Mouse (Mus musculus): Measurements from ENCODE around the gene Lctl. TPM values are rescaled to one million over a fixed set of nuclear protein-coding genes. Genes with fewer than 3 reads are reported as not detected.
A peak's percentile ranks its signal among the peaks of the same experiment; 100 is the strongest.

Gene Lctl
- polyA plus RNA-seq (2016; fragmentation: Nextera tagmentation; extraction: Ambion mirVana), result 0.14 TPM in 1 of 2 replicates, not detected in the other

DNA sequence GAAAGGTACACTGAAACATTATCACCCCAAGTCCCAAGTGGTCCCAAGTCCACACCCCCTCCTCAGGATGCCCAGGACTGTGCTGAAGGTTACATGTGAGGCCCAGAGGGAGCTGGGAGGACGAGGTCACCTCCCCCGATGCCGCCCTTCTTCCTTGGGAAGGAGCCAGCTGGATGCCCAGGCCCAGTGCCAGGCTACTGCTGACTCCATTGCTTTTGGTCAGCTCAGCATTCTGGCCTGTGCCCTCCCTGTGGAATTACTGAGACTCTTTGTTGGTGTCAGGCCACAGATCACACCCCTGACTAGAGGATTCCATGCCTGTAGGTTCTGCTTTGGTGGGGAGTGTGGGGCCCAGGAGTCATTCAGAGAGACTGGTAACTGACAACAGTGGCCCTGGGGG, at the start of gene Lctl:
Gene Lctl, plus strand, starts transcription at position 272 of the 400 bp plus-strand sequence.
- peaks cover 4% of the 10 kb centered on the region for H3K4me1 ChIP-seq
- no peaks in the 10 kb centered on the region for H3K36me3 ChIP-seq
- 92% methylated on average over 3 of the region's 3 CpGs for WGBS
- no peak within 1 kb of the TSS for H3K27ac ChIP-seq (replicated peaks)
- no peaks in the 10 kb centered on the region for H3K27me3 ChIP-seq (ENCODE audit: low read depth, poor library complexity, severe bottlenecking)
- H3K4me3 ChIP-seq, result no peak within 1 kb of the TSS
- no peak for DNase-seq (ENCODE audit: low spot score)
- H3K9me3 ChIP-seq (replicated peaks), result no peaks in the 10 kb centered on the region

DNA sequence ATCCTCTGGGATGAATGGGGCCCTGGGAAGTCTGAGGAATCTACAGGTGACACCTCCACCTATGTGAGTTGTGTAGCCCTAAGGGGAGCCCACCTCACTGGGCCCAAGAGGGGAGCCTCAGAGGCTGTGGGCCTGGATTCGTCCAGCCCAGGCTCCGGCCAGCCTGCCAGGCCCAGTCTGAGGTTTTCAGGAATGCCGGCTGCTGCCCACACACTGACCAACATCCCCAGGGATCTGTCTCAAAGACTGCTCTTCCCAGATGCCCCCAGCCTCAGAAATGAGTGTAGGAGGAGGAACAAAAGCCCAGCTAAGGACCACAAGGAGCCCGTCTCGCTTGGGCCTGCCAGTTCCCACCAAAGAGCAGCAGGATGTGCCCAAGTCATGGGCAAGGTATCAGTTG, 49.2 kb upstream of the Lctl start:
- WGBS, result 88% methylated on average over 5 of the region's 5 CpGs
- no peaks in the 10 kb centered on the region for H3K36me3 ChIP-seq
- H3K27me3 ChIP-seq (ENCODE audit: low read depth, poor library complexity, severe bottlenecking), result no peaks in the 10 kb centered on the region
- H3K4me3 ChIP-seq, result no peak overlapping the region
- H3K27ac ChIP-seq (replicated peaks), result peak overlapping the region; percentile 91
- H3K4me1 ChIP-seq, result peaks cover 29% of the 10 kb centered on the region
- H3K9me3 ChIP-seq (replicated peaks), result no peaks in the 10 kb centered on the region
- DNase-seq (ENCODE audit: low spot score), result no peak

- DNase-seq (ENCODE audit: low spot score), result no peak
- Histone ChIP-seq H3K27ac (replicated peaks) (no peak overlapping the region), H3K36me3 (no peaks in the 10 kb centered on the region), H3K4me1 (peaks cover 29% of the 10 kb centered on the region), H3K9me3 (replicated peaks) (no peaks in the 10 kb centered on the region), H3K27me3 (ENCODE audit: low read depth, poor library complexity, severe bottlenecking) (no peaks in the 10 kb centered on the region), H3K4me3 (no peak overlapping the region)
- WGBS, result 89% methylated on average over 1 of the region's 1 CpGs
These were observed 48.4 kb upstream of the Lctl start for GRCm38 (mm10) chr9:64068571-64068970.

DNA sequence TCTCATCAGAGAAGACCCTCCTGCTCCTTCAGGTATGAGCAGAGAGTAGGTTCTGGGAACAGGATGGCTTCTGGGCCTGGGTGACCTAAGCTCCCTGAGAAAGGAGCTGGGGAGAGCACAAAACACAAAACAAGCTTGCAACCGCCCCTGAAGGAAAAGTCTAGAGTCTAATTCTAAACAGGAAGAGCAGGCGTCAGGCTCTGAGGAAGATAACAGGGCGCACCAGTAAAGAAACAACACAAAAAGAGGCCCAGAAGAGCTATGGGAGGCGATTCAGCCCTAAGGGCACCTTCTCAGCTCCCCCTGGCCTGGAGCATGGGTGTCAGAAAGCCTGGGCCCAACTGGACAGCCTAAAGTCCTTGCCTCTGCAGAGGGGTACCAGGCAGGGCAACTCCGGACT, 47.8 kb upstream of the Lctl start:
- no peak overlapping the region for H3K4me3 ChIP-seq
- WGBS, result 77% methylated on average over 5 of the region's 5 CpGs
- no peaks in the 10 kb centered on the region for H3K36me3 ChIP-seq
- H3K4me1 ChIP-seq, result peaks cover 29% of the 10 kb centered on the region
- H3K27ac ChIP-seq (replicated peaks), result 0 out of 2 replicates have a peak overlapping the region, but pooled peaks have one; percentile 10
- DNase-seq (ENCODE audit: low spot score), result no peak
- H3K9me3 ChIP-seq (replicated peaks), result no peaks in the 10 kb centered on the region
- no peaks in the 10 kb centered on the region for H3K27me3 ChIP-seq (ENCODE audit: low read depth, poor library complexity, severe bottlenecking)

GRCm38 (mm10) chr9:64070674-64071073, 46.3 kb upstream of the Lctl start:
- Histone ChIP-seq H3K4me3 (no peak overlapping the region), H3K36me3 (no peaks in the 10 kb centered on the region), H3K27ac (replicated peaks) (0 out of 2 replicates have a peak overlapping the region, but pooled peaks have one; percentile 38), H3K9me3 (replicated peaks) (no peaks in the 10 kb centered on the region), H3K27me3 (ENCODE audit: low read depth, poor library complexity, severe bottlenecking) (no peaks in the 10 kb centered on the region), H3K4me1 (peaks cover 29% of the 10 kb centered on the region)
- 93% methylated on average over 5 of the region's 5 CpGs for WGBS
- no peak for DNase-seq (ENCODE audit: low spot score)

GRCm38 (mm10) chr9:64074831-64075230, 42.1 kb upstream of the Lctl start:
- H3K4me3 ChIP-seq, result no peak overlapping the region
- H3K9me3 ChIP-seq (replicated peaks), result no peaks in the 10 kb centered on the region
- H3K36me3 ChIP-seq, result no peaks in the 10 kb centered on the region
- peaks cover 17% of the 10 kb centered on the region for H3K4me1 ChIP-seq
- WGBS, result 82% methylated on average over 8 of the region's 8 CpGs
- no peak for DNase-seq (ENCODE audit: low spot score)
- no peak overlapping the region for H3K27ac ChIP-seq (replicated peaks)
- H3K27me3 ChIP-seq (ENCODE audit: low read depth, poor library complexity, severe bottlenecking), result no peaks in the 10 kb centered on the region

DNA sequence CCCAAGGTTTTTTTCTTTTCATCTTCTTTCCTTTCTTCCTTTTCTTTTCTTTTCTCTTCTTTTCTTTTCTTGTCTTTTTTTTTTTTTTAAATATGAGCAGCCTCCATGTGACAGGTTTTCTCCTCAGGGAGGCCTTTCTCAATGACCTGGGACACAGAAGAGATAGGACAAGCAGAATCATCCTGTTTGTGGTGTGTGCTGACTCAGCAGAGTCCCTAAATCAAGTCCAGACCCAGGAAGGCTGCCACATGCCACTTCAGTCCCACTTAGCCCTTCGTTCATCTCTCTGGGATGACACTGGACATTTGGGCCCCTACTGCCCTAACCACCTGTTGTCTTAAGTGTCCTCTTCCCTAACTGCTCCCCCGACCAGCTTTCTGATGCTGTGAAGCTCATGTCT, 40.5 kb upstream of the Lctl start:
- no peak overlapping the region for H3K4me3 ChIP-seq
- H3K4me1 ChIP-seq, result peaks cover 18% of the 10 kb centered on the region
- WGBS, result 69% methylated on average over 2 of the region's 2 CpGs
- H3K27me3 ChIP-seq (ENCODE audit: low read depth, poor library complexity, severe bottlenecking), result no peaks in the 10 kb centered on the region; the same call in 1 of the 2 replicates
- no peaks in the 10 kb centered on the region for H3K36me3 ChIP-seq
- H3K9me3 ChIP-seq (replicated peaks), result no peaks in the 10 kb centered on the region
- DNase-seq (ENCODE audit: low spot score), result no peak
- H3K27ac ChIP-seq (replicated peaks), result no peak overlapping the region

DNA sequence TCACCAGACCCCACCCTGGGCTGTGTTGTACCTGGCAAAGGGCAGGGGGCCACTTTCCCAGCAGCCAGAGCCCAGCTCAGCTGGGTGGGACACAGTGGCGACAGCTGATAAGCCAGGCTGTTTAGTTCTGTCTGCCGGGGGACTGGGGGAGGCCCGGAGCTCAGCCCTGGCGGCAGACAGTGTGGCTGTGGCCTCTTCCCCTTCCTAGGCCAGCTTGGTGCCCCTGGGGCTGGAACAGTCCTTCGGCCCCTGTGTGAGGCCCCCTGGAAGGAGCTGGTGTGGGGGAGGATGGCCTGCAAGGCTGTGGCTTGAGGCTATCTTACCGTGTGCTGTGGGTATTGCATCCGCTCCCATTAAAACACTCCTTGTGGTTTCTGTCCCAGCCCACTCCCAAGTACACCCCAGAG, 38.6 kb upstream of the Lctl start:
- no peak overlapping the region for H3K4me3 ChIP-seq
- H3K27ac ChIP-seq (replicated peaks), result peak overlapping the region; percentile 63
- no peak for DNase-seq (ENCODE audit: low spot score)
- peaks cover 12% of the 10 kb centered on the region for H3K27me3 ChIP-seq (ENCODE audit: low read depth, poor library complexity, severe bottlenecking)
- H3K9me3 ChIP-seq (replicated peaks), result no peaks in the 10 kb centered on the region
- H3K4me1 ChIP-seq, result peaks cover 18% of the 10 kb centered on the region
- 49% methylated on average over 7 of the region's 7 CpGs for WGBS
- no peaks in the 10 kb centered on the region for H3K36me3 ChIP-seq

GRCm38 (mm10) chr9:64079922-64080321, 37.0 kb upstream of the Lctl start:
- no peak overlapping the region for H3K27ac ChIP-seq (replicated peaks)
- H3K4me3 ChIP-seq, result no peak overlapping the region
- H3K9me3 ChIP-seq (replicated peaks), result no peaks in the 10 kb centered on the region
- WGBS, result 85% methylated on average over 6 of the region's 6 CpGs
- H3K4me1 ChIP-seq, result peaks cover 29% of the 10 kb centered on the region
- H3K27me3 ChIP-seq (ENCODE audit: low read depth, poor library complexity, severe bottlenecking), result peaks cover 28% of the 10 kb centered on the region
- H3K36me3 ChIP-seq, result no peaks in the 10 kb centered on the region
- no peak for DNase-seq (ENCODE audit: low spot score)

DNA sequence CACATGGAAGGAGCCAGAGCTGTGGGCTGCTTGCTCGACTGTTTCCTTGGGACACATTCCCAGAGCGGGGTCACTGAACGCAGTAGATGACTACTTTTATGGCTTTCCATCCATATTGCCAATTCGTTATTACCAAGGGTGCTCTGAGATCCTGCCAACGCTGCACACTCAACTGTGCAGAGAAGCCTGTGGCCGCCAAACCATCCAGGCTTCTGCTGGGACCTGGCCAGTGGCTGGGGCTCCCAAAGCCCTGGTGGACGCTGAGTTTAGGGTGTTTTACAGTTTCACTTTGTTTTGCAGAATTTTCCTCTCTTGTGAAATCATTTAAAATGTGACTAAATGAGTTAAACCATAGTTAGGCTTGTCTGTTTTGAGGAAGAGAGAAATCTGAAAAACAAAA, 32.7 kb upstream of the Lctl start:
- Histone ChIP-seq H3K27ac (replicated peaks) (peak overlapping the region; percentile 87), H3K27me3 (ENCODE audit: low read depth, poor library complexity, severe bottlenecking) (peaks cover 51% of the 10 kb centered on the region), H3K36me3 (no peaks in the 10 kb centered on the region)

GRCm38 (mm10) chr9:64084661-64085399, 32.1 kb upstream of the Lctl start:
- WGBS, result under 1% methylated on average over 48 of the region's 49 CpGs
- Histone ChIP-seq H3K4me3 (peak overlapping the region; percentile 54), H3K27ac (replicated peaks) (peak overlapping the region; percentile 87), H3K36me3 (no peaks in the 10 kb centered on the region), H3K27me3 (ENCODE audit: low read depth, poor library complexity, severe bottlenecking) (peaks cover 51% of the 10 kb centered on the region), H3K9me3 (replicated peaks) (no peaks in the 10 kb centered on the region), H3K4me1 (peaks cover 40% of the 10 kb centered on the region)
- DNase-seq (ENCODE audit: low spot score), result peak; percentile 76

More for the DNA sequence above, 32.7 kb upstream of the Lctl start:
- peak overlapping the region; percentile 54 for H3K4me3 ChIP-seq
- H3K4me1 ChIP-seq, result peaks cover 40% of the 10 kb centered on the region
- WGBS, result 40% methylated on average over 7 of the region's 7 CpGs
- H3K9me3 ChIP-seq (replicated peaks), result no peaks in the 10 kb centered on the region
- no peak for DNase-seq (ENCODE audit: low spot score)

GRCm38 (mm10) chr9:64085976-64086375, 31.0 kb upstream of the Lctl start:
- Histone ChIP-seq H3K4me3 (no peak overlapping the region), H3K27me3 (ENCODE audit: low read depth, poor library complexity, severe bottlenecking) (peaks cover 51% of the 10 kb centered on the region), H3K4me1 (peaks cover 37% of the 10 kb centered on the region), H3K36me3 (no peaks in the 10 kb centered on the region), H3K9me3 (replicated peaks) (no peaks in the 10 kb centered on the region), H3K27ac (replicated peaks) (peak overlapping the region; percentile 52)
- DNase-seq (ENCODE audit: low spot score), result no peak
- 40% methylated on average over 2 of the region's 2 CpGs for WGBS

GRCm38 (mm10) chr9:64086543-64086942, 30.4 kb upstream of the Lctl start:
- DNase-seq (ENCODE audit: low spot score), result no peak
- H3K9me3 ChIP-seq (replicated peaks), result no peaks in the 10 kb centered on the region
- H3K27me3 ChIP-seq (ENCODE audit: low read depth, poor library complexity, severe bottlenecking), result peaks cover 51% of the 10 kb centered on the region
- no peaks in the 10 kb centered on the region for H3K36me3 ChIP-seq
- peaks cover 34% of the 10 kb centered on the region for H3K4me1 ChIP-seq
- H3K4me3 ChIP-seq, result no peak overlapping the region
- 81% methylated on average over 6 of the region's 6 CpGs for WGBS
- peak overlapping the region; percentile 52; the same call in 1 of the 2 replicates for H3K27ac ChIP-seq (replicated peaks)

Data from midbrain, embryonic 10.5 days (tissue).